Mouse (Mus musculus) erythroblast, embryonic 14.5 days (primary cell): ENCODE data around the gene Afdn.

Experiments used
- GATA1 ChIP-seq: IDR thresholded peaks from 2 replicates; pipeline ENCODE4 v1.6.1; 2012; ENCODE audit warnings: low read length, inconsistent platforms, mixed read lengths
- TAL1 ChIP-seq: IDR thresholded peaks from 3 replicates; pipeline ENCODE4 v1.6.1; 2012; ENCODE audit warnings: low read length, inconsistent platforms, mixed read lengths

DNA sequence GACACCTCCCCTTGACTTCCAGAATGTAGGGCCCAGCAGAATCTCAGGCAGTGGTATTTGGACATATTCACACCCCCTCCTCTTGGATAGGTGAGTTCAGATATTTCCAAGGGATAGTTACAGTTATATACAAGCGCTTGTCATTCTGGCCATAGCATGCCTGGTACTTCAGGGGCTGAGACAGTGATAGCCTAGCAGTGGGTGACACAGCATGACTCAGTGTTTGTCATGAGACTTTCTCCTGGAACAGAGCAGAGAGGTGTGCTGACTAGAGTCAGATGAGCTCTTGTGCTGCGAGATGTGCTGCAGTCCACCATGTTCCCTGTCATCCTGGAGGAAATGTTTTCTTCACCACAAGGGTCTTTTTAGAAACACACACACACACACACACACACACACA, 164.2 kb downstream of the Afdn start:
- TF ChIP-seq GATA1 (no peak), TAL1 (no peak)
